Mouse (Mus musculus) heart, postnatal 14 days (tissue): ENCODE measurements around the gene Agpat3. TPM values are rescaled to one million over a fixed set of nuclear protein-coding genes. Genes with fewer than 3 reads are reported as not detected.

Experiments
- DNase-seq, 2 experiments: peaks; one replicate each; pipeline ENCODE4 v3.0.0; 2021 to 2022
- intact Hi-C: fragments of 180-260 bp; cut with DNase I; formaldehyde crosslinking; loops from one replicate; pipeline ENCODE4 v1.15.1; 2025
- total RNA-seq, 2 experiments: library from RNA; stranded (reverse); gene quantifications; 2 replicates each; pipeline ENCODE4 v1.2.3; 2021

Agpat3 gene
- total RNA-seq, 2 experiments from 2014 or later: 246 to 265 TPM

DNA sequence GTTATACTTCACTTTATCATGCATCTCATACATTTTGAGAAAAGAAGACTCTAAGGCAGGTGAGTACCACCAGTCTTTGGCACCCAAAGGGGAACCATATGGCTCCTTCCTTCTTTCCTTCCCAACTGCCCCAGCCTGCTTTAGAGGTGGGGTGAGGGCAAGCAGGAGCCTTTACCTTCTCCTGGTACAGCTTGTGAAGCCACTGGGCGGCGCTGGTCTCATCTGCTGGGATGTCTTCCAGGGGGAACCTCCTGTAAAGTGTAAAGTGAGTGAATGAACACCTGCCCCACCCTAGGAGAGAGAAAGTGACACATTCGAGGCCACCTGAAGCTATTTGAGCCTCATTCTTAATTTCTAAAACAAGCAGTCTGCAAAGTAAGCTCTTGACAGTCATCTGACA is 74.5 kb downstream of the Agpat3 start:
- intact Hi-C loops: loop anchor here (2.0 kb wide), 1 partner anchor 41 kb away; no protein-coding TSS in a partner anchor
- no peak for DNase-seq

DNA sequence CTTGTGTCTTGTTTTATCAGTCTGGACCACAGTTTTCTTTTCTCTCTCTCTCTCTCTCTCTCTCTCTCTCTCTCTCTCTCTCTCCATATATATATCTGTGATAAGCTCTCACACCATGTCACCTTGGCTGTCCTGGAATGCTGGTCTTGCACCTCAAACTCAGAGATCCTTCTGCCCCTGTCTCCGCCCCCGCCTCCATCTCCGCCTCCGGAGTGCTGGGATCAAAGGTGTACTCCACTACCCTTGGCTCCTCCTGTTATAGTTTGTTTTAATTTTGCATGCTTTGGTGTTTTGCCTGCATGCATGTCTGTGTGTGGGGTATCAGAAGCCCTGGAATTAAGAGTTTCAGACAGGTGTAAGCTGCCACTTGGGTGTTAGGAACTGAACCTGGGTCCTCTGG is 76.0 kb downstream of the Agpat3 start:
- intact Hi-C loops: no loop called here
- DNase-seq: no peak

DNA sequence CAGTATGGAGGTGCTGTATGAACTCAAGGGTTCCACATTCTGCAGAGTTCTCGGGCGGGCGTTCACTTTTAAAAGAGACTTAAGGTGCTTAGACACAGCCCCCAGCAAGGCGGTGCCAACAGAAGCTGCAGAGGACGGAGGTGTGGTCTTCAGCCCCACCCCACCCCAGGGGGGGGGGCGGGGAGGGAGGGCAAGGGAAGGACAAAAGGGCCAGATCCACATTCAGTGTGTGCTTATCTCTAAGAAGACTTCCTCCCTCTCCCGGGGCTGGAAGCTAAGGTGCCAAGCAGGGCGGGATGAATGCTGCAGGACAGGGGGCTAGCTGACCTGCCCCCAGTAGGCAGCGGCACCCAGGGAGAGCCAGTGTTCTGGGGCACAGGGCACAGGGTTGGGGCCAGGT is 79.4 kb downstream of the Agpat3 start:
- intact Hi-C loops: no loop called here
- peak in 1 of 2 experiments; percentile 36 for DNase-seq

DNA sequence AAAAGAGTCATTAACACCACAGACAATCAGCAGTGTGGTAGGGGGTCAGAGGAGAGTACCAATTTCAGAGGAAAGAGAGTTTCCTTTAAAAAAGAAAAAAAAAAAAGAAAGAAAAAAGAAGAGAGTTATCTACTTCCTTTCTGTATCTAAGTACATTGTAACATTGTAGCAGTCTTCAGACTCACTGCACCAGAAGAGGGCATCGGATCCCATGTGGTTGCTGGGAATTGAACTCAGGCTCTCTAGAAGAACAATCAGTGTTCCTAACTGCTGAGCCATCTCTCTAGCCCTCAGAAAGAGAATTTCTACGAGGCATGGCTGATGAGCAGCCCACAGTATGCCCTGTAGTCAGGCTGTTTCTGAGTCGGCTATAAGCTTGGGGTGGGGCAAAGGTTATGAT is 86.4 kb downstream of the Agpat3 start:
- no peak for DNase-seq
- intact Hi-C loops: no loop called here

DNA sequence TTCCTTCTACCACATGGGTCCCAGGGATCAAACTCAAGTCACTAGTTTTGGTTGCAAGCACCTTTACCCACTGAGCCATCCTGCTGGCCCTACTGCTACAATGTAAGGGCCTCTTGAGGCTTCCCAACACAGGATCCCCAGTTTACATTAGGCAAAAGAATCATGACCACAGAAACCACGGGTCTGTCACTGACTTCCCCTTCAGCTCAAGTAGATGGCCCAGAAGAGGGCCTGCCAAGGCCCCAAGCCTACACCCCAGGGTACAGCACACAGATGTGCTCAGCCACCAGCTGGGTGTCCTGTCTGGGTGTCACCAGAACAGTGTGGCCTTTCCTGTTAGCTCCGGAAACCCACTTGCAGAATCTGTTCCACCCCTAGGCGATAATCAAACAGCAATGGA is 87.6 kb downstream of the Agpat3 start:
- intact Hi-C loops: no loop called here
- DNase-seq: no peak

DNA sequence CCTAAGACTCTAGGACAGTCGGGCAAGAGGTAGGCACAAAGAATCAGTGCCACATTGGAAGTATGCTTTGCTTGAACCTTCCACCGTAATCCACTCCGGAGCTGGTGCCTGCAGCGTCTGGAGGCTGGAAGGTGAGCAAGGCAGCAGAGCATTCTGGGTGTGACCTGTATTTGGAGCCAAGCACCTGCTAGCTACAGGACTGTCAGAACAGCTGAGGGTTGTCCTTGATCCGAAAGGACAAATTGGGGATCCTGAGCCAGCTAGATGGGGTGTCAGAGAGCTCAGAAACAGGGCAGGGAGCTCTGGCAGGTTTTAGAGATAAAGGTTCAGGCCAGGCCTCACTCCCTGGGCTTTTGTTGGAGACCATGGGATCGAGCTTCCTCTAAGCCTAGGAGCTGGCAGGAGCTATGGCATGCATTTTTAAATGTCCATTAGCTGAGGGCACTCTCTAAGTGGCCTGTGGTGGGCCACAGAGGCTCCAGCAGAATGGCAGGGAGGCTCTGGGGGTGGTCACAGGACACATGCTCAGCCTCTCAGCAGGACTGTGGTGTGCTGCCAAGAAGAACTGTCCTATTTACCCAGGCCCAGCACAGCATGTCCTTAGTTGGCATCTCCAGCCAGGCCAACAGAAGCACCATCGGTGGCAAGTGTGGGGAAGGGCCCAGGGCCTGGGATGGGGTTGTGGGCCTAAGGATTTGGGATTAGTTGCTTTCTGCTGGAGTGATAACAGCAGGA is 91.2 kb downstream of the Agpat3 start:
- DNase-seq: no peak
- intact Hi-C loops: no loop called here

DNA sequence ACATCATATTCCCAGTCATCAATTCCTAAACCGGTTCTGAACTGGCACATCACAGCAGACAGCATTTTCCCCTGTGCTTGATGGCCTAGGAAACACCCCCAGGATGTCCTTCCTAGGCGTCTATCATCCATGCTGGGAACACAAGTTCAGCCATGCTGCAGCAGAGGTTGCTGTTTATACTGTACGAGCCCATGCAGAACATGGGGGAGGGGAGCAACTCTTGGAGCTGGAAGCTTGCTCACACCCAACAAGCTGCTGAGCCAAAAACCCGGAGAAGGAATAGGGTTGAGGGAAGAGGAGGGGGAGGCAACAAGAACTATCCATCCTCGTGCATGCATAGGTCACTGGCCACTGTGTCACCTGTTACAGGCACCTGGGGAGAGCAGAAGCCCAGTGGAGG is 92.0 kb downstream of the Agpat3 start:
- DNase-seq: no peak
- intact Hi-C loops: no loop called here

DNA sequence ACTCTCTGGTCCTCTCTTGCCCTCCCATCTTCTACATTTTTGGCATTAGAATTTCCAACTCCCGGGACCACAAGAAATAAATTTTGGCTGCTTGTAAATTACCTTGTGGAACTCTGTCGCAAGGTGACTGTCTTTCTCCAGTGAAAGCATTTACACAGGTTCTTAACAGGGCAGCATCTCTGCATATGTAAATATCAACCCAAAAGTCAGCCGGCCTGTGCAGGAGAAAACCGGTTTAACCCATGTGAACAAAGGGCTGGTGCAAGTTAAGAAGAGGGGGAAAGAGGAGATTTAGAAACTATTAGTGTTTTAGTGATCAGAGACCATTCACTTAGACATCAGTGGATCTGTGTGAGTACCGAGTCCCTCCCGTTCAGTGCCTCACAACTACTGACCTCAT is 92.6 kb downstream of the Agpat3 start:
- intact Hi-C loops: no loop called here
- no peak for DNase-seq

DNA sequence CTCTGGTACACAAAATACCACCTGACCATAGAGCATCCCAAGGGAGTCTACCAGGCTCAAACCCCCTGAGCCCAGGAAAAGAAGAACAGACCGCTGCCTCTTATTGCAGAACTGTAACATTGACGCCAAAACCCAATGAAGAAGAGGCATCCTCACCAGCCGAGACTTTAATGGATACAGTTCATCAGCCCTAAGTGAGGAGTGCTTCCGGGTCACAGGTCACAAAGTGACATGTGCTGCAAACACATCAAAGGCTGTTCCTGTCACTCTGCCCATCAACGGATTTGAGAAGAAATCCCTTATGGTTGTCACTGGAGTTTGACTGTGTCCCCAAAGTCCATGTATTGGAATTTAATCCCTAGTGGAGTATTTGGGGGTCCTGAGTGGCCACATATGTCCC is 93.1 kb downstream of the Agpat3 start:
- intact Hi-C loops: no loop called here
- DNase-seq: no peak

DNA sequence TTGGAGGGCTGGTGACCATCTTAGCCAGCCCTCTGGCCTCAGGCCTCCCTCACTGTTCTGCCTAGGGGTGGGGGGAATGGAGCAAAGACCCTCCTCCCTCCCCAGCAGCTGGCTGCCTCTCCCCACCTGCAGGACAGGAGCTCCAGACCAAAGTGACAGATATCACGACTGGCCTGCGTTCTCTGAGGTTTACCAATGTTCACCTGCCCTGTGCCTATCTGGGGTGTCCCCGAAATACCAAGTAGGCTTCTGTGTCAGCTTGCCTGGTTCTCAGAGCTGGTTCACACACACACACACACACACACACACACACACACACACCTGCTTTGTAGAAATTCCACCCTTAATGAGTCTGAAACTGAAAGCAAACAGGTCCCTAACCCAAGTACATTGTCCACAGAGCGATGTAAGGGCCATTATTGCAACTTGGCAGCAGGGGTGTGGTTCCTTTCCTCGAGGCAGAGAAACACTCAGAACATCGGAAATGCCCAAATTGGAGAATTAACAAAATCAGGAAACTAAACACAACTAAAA is 94.1 kb downstream of the Agpat3 start:
- intact Hi-C loops: no loop called here
- DNase-seq: no peak

DNA sequence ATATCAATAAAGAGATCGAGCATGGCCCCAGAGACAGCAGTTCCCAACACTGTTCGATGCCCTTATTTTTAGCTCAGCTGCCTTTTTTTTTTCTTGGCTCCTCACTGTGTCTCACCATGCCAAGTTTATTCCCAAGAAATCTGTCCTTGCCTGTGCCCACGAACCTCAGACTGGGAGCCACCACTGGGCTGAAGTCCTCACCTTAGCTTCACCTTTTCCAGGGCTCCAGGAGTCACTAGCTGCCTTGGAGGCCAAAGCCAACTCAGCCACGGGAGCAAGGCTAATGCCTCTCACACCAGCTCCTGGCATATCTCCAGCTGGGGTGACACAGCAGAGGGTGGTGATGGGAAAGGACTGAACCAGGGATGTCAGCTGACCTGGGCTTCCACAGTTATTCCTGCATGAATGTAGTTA is 96.6 kb downstream of the Agpat3 start:
- peak; percentile 50 to 75 for DNase-seq
- intact Hi-C loops: no loop called here

DNA sequence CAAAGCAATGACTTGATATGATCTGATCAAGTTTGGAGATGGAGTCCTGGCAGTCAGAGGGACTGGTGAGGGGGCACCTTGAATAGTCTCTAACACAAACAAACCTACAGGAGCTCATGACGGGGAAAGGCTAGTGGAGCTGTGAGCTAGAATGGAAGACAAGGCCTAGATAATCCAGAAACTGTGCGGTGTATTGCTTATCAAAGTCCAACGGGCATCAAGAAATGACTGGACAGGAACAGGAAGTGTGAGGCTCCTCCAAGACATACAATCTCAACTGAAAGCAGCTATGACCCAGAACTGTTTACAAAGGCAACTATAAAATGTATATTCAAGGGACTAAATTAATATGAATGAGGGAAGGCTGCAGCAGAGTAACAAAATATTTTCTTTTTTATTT is 105.1 kb downstream of the Agpat3 start:
- intact Hi-C loops: no loop called here
- no peak for DNase-seq

DNA sequence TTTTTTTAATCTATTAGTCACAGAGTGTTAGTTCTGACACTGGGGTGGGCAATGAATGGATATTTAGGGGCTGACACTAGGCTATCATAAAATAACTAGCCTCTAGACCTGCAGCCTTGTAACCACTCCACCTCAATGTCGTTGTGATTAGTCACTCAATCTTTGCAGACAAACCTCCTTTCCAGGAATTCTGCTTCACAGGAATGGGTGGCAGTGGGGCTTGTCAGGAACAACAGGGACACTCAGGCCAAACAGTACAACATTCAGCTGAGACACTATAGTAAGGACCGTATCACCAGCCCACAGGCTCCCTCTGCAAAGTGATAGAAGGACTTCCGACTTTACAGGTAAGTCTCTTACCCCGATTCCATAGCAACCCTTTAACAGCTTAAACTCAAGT is 105.6 kb downstream of the Agpat3 start:
- DNase-seq: no peak
- intact Hi-C loops: no loop called here

DNA sequence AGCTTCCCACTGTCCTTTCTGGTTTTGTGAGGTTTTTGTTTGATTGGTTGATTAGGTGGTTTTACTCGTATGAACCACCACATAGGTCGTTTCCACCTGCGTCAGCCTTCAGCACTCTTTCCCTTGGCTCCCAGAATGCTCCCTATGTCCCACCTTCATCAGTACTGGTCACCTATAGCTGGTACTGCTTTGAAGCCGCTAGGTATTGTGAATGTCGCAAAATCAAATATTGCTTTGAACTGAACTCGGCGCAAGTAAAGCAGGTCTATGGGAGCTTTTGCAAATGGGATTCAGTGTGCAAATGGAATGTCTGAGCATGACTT is 107.1 kb downstream of the Agpat3 start:
- intact Hi-C loops: no loop called here
- no peak for DNase-seq

DNA sequence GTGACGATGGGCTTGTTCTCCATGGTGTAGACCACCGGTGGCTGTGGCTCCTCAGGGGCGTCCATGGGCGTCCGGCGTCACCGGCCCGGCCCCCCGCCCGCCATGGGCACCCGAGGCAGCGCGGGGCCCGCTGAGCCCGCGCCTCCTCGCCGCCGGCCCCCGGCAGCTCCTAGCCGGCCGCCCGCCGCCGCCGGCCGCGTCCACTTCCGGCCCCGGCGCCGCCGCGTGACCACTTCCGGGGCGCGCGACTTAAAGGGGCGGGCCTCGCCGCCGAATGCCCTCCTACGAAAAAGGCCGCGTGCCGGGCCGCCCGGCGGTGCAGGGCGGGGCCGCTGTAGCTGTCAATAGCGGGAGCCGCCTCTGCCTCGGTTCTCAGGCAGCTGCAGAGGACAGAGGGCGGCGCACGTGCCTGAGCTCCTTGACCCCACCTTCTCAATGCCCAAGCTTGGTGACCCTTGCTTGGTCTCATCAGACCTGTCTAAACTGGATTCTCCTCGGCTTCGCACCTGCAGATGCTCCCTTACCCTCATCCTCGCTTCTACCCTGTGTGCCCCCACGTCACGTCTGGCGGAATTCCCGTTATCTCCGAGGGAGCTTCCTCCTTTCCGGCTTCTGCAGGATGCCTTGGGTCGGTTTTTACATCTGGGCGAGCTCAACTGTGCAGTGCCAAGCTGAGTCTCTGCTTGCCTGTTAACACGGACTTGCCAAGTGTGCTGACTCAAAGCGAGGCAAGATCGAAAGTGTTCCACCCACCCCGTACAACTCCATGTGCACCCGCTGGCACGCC is 107.7 kb downstream of the Agpat3 start, which contains the start of gene Trappc10:
Gene Trappc10, minus strand, starts transcription at position 204 of the 787 bp plus-strand sequence.
- intact Hi-C loops: no loop called here

DNA sequence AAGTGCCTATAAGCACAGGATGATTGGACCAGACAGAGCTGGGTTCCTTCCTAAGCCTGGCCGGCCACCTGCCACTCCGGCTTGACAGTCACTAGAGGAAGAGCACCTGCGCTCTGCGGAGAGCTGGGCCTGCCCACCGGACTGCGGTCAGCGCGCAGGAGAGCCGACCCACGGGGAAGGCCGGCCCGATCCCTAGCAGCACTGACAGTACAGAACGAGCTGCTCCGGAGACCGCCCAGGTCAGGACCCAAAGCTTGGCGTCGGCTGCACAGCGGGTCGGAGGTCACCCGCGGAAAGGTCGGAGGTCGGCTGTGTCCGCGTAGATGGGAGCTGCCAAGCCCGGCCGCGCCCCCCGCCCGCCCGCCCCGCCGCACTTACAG is 108.2 kb downstream of the Agpat3 start:
- DNase-seq: peak; percentile 25 to 40
- intact Hi-C loops: no loop called here

More for the DNA sequence above, 107.7 kb downstream of the Agpat3 start, which contains the start of gene Trappc10:
- peak; percentile 91 to 94 for DNase-seq

DNA sequence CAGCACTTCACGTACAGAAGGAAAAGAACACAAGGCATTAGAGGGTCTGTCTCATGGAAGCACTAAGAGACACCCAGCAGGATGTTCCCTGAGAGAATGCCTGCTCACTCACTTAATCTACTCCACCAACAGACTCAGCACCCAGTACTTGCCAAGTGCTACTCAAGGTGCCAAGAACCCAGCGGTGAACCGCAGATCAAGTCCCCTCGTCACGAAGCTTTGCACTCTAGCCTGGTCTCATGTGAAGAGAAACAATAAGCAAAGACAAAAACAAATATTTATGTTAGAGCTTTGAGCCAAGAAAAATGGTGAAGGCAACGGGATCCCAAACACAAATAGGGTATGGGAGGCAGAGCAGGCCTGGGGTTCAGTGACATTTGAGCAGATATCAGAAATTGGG is 113.4 kb downstream of the Agpat3 start:
- intact Hi-C loops: no loop called here
- no peak for DNase-seq

DNA sequence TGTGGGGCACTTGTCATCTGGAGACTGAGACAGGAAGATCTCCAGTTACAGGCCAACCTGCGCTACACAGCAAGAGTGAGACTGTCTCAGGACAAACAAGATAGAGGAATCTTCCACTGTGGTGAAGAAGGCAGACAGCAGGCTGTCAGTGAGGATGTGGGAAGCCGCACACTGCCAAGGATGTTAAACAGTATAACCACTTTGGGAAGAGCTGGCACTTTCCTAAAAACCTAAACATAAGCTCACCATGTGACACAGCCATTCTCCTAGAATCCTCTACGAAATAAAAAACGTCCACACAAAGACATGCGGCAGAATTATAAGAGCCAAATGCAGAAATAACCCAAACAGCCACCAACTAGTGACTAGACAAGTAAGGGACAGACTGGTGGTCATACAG is 114.0 kb downstream of the Agpat3 start:
- no peak for DNase-seq
- intact Hi-C loops: no loop called here

DNA sequence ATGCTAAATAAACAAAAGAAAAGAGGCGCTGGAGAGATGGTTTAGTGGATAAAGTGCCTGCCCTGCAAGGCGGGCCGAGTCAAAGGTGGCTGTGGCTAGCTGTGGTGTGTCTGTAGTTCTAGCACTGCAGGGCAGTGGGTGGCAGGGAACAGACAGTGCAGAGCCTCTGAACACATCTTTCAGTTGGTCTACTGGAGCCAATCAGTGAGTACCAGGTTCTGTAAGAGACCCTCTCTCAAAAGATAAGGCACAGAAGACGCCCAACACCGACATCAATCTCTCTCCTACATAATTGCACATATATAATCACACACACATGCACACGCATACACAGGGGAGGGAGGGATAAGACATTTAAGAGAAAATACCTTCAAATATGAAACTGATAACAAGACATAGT is 114.5 kb downstream of the Agpat3 start:
- intact Hi-C loops: no loop called here

DNA sequence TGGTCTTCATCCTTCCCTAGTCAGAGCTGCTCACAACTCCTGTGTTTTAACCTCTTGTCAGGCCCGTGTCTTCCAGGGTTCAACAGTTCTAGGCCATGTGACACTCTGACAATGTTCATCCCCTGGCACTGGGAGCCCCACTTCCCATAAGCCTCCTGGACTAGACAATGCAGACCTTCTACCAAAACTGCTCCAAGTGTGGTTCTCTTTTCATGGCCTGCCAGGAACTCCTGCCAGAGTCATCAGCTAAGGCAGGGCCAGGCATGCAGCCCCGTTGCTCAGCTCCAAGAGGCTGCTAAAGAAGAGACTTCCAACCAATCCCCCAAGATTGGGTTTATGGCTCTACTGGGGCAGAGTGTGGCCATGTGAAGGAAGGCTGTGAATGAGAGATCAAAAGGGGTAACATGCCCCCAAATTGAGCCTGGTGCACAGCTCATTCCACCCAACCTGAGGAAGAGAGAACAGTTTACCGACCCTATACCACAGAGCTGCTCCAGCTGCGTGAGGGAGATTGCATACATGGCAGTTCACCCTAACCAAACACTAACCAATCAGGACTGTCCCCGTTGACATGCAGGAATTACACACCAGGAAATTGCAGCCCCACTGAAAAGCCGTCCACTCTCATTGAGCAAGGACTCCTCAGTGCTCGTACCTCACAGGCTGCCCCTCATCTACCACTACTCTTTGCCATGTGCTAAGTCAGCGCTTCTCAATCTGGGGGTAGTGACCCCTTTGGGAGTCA is 115.2 kb downstream of the Agpat3 start:
- DNase-seq: no peak
- intact Hi-C loops: no loop called here

More for the DNA sequence above, 114.5 kb downstream of the Agpat3 start:
- DNase-seq: no peak

DNA sequence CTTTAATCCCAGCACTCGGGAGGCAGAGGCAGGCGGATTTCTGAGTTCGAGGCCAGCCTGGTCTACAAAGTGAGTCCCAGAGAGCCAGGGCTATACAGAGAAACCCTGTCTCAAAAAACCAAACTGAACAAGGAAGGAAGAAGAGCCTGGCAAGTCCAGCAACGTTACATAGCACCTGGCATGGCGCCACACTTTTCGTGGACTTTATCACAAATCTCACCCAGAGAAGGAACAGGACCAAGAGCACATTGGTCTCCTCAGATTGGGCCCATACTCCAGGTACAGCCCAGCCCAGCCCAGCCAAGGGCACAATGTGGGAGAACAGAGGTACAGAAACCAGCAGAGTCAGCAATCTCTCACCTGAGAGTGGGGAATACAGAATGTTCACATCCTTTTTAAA is 118.5 kb downstream of the Agpat3 start:
- intact Hi-C loops: no loop called here

More for the DNA sequence above, 118.5 kb downstream of the Agpat3 start:
- DNase-seq: no peak
